Mouse (Mus musculus) B cell, adult 2 months (primary cell): ENCODE results near the gene Rpl32.

Source experiments
- DNase-seq, 2 experiments: peaks; one replicate each; pipeline ENCODE4 v3.0.0; 2022

Gene Rpl32

DNA sequence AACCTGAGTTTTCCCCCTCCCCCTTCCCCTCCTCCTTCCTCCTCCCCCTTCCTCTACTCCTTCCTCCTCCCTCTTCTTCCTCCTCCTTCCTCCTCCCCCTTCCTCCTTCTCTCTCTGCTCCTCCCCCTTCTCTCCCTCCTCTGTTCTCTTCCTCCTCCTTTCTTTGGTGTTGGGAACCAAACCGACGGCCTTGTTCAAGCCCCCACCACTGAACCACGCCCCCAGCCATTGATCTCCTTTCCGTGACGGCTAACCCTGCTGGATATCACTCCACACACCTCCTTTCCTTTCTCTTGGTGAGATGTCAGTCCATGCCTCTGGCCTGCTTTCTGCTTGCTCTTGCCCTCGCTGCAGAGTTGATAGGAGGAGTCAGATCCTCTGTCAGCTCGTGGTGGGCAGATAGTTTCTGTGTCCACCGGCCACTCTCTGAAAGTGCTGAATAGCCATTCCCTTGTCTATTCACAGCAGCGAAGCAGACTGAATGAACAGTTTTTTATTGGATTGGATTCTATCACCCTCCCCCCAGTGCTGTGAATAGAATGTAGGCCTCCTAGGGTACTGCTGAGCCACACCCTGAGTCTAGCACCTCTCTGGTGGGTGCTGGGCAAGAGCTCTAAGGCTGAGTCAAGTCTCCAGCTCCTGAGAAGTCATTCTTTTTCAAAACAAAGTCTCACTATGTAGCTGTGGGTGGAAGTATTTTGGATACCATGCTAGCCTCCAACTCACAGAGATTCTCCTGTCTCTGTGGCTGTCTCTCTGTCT is 46.4 kb downstream of the Rpl32 start, which contains the start of gene Tmem40:
Gene Tmem40, minus strand, starts transcription at position 416 of the 762 bp plus-strand sequence.
- no peak for DNase-seq

DNA sequence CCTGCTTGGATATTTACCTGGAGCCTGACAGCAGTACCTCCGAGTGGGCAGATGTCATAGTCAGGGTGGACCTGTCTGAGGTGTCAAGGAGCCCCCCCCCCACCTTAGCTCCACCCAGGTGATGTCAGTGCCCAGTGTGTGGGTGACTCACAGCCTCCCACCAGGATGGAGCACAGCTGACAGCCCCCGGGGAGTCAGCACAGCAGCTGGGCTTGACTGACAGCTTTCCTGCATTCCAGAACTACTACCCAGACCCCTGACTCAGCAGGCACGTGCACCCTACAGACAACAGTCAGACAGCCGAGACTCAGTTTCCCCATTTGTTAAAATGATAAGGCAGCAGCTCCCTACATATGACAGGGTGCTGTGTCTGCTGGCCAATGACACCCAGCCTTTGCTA is 47.6 kb downstream of the Rpl32 start:
- no peak for DNase-seq

DNA sequence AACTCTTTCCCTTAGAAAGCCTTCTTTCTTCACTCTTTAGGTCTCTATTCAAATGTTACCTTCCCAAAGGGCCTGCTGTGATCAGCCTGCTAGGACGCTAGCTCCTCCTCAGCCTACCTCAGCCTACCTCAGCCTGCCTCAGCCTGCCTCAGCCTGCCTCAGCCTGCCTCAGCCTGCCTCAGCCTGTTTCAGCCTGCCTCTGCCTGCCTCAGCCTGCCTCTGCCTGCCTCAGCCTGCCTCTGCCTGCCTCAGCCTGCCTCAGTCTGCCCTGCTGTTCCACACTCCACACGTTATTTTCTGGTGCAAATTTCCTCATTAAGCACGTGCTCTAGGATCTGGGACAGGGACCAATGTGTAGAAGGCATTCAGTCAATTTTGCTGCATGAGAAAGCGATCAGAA is 48.4 kb downstream of the Rpl32 start:
- DNase-seq = no peak

DNA sequence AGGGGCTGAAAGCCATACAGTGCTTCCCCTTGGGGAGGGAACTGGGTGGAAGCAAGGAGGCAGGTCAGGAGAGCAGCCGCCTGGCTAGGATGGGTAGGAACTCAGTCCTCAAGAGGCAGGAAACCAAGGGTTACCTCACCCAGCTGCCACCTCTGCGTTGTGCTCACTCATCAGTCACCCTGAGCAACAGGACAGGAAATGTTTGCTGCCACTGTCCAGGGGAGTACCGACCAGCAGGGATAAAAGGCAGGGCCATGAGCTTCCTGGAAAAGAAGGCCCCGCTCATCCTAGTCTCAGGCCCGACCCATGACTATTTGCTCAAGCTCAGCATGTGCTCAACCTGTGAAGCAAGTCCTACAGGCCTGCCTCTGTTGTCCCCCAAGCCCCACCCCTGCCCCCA is 49.1 kb downstream of the Rpl32 start:
- no peak for DNase-seq

DNA sequence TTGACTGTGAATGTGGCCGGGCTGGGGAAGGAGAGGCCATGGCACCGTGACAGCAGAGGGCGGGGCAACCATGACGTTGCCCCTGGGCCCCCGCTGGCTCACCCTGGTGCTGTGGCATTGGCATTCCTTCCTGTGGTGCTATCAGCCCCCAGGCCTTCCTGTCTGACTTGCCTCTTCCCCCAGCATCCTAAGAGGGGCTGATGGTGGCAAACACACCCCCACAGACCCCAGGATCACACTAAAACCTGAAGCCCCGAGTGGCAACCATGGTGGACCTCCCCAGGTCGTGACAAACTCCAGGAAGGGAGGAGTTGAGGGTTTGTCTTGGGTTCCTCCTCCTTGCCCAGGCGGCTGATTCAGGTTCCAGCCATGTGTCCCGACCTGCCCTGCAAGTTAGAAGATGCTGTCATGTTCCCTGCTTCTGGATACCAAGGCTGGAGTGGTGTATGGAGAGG is 49.5 kb downstream of the Rpl32 start:
- peak in 1 of 2 experiments; percentile 11 for DNase-seq

DNA sequence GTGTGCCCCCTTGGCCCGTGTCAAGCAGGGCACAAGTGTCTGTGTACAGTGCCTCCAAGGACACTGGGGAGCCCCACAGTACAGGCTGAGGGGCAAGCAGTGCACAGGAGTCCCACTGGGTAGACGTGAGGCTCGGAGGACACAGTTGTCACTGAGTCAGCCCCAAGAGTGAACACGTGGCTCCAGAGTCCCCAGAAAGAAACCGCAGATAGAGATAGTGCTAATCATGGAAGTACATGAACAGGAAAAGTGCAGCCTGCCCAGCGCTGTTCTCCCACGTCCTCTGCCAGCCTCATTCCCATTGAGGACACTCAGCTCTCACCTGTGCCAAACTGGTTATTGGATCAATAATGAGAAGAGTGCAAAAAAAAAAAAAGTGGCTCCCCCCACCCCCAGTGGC is 53.0 kb downstream of the Rpl32 start:
- no peak for DNase-seq
